In the genomic region with DNA sequence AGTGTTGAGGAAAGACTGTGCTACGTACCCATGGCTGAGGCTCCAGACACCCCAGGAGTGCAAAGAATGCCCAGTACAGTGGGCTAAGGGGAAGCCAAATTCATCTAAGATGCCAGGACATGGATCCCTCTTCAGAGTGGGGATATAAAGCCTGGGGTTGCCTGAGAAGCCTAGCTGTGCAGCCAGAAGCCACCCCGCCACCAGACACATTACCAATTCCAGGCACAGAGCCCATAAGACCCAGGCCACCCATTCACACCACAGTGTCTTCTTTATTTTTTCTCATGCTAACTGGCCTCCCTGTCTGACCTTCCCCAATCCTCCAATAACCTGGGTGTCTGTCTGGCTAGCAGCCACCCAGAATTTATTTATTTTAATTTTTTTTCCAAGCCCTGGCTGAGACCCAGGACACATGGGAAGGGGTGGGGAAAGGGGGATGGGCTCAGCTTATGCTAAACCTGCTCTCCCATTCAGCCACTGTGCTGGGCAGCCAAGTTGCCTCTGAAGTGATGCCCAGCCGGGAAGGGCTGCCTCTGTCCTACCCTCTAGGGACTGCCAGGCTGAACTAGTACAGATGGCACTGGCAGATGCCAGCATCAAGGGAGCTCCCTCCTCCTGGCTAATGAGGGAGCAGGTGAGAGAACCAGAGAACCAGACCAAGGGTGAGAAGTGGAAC, we compare ENCODE assay signal across 13 mouse cellular contexts.
DNase-seq lines count a peak whose midpoint lies in the region; ATAC-seq and TF ChIP-seq lines count a peak whose summit lies in the region.
"Had no signal": no experiment of that assay in that cellular context is flagged by ENCODE, and none has a peak within 500 bp of the region (broad histone marks: within the 10 kb centered on the region; RNA-seq: fewer than 3 reads in every experiment).

No protein-coding gene starts in this region.

- no peak overlapping the region for H3K9ac ChIP-seq in hindbrain, embryonic 15.5 days

- no peak overlapping the region for H3K4me2 ChIP-seq in hindbrain, embryonic 15.5 days
- H3K4me2 ChIP-seq: heart, embryonic 11.5 days had no signal

- no peak overlapping the region for H3K4me3 ChIP-seq in heart, embryonic 10.5 days
- no peak overlapping the region for H3K4me3 ChIP-seq in hindbrain, embryonic 15.5 days
- H3K4me3 ChIP-seq in gastrocnemius, adult 2 months = no peak overlapping the region
- H3K4me3 ChIP-seq: erythroblast, embryonic 14.5 days had no signal

- H3K4me1 ChIP-seq in heart, embryonic 10.5 days = peaks cover 36% of the 10 kb centered on the region
- peaks cover 33% of the 10 kb centered on the region for H3K4me1 ChIP-seq in hindbrain, embryonic 15.5 days (replicated peaks)

- no peak for DNase-seq in heart, embryonic 10.5 days (ENCODE audit: low spot score)
- no peak for DNase-seq in heart, adult 8-10 months (ENCODE audit: low spot score)
- DNase-seq in adipocyte (ENCODE audit: low spot score) = peak; percentile 84
- peak; percentile 65 for DNase-seq in cerebellum, adult 9-10 months
- DNase-seq in gastrocnemius, adult 2 months = no peak
- no peak for DNase-seq in gastrocnemius, postnatal 10 days
- DNase-seq: lung, adult 2 months; thymus, postnatal 14 days had no signal

- peak overlapping the region; percentile 36 for H3K27ac ChIP-seq in heart, embryonic 10.5 days
- H3K27ac ChIP-seq in hindbrain, embryonic 15.5 days (replicated peaks) = 0 out of 2 replicates have a peak overlapping the region, but pooled peaks have one; percentile 22
- no peak overlapping the region for H3K27ac ChIP-seq in gastrocnemius, adult 2 months

- no peak for TF ChIP-seq CTCF in gastrocnemius, adult 2 months (IDR thresholded peaks at IDR 0.05)

- intact Hi-C loops in gastrocnemius, adult 2 months (cut with DNase I) = no loop called here

- ATAC-seq in hindbrain, embryonic 15.5 days (ENCODE audit: low FRiP score, low read depth) = peak; percentile 91
- no peak for ATAC-seq in megakaryocyte-erythroid progenitor cell, adult 5-6 weeks (replicated peaks; ENCODE audit: low FRiP score, low TSS enrichment, poor library complexity, severe bottlenecking)
- ATAC-seq: intestine, postnatal 0 days had no signal

- H3K36me3 ChIP-seq in heart, embryonic 10.5 days = no peaks in the 10 kb centered on the region
- no peaks in the 10 kb centered on the region for H3K36me3 ChIP-seq in hindbrain, embryonic 15.5 days

- H3K27me3 ChIP-seq in heart, embryonic 10.5 days (ENCODE audit: insufficient read depth, poor library complexity, severe bottlenecking) = no peaks in the 10 kb centered on the region
- no peaks in the 10 kb centered on the region for H3K27me3 ChIP-seq in hindbrain, embryonic 15.5 days

- no peaks in the 10 kb centered on the region for H3K9me3 ChIP-seq in heart, embryonic 10.5 days
- H3K9me3 ChIP-seq in hindbrain, embryonic 15.5 days = no peaks in the 10 kb centered on the region

- WGBS in heart, embryonic 10.5 days = 76% methylated on average over 3 of the region's 3 CpGs
- WGBS in hindbrain, embryonic 15.5 days = 33% methylated on average over 3 of the region's 3 CpGs

Comparison
In these comparisons a context has a peak if more than half of its experiments do, and no peak if none do; other contexts are left out.
1. DNase-seq: peak in adipocyte (single experiment) and cerebellum, adult 9-10 months (single experiment); none in heart, embryonic 10.5 days (single experiment), heart, adult 8-10 months (single experiment), gastrocnemius, adult 2 months (single experiment) and gastrocnemius, postnatal 10 days (single experiment).